Comparison of ENCODE assay signal across 8 mouse cellular contexts in the genomic region with DNA sequence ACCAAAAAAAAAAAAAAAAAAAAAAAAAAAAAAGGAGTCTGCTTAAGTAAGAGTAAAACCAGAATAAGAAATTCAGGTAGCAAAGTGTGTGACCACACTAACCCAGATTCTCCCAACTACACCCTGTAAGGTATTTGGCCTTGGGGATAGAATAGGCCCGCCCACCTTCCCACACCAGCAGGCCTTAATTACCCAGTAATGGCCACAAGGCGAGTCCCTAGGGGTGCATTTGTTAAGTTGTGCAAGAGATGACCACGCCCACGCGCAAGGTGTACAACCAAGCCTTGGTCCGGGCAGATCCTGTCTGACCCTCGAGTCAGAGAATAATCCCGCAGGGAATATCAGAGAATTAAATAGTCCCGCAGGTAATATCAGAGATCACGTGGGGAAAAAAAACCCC. TPM values are rescaled to one million over a fixed set of nuclear protein-coding genes. Genes with fewer than 3 reads are reported as not detected.
A peak's percentile ranks its signal among the peaks of the same experiment; 100 is the strongest.
DNase-seq lines count a peak whose midpoint lies in the region; ATAC-seq and TF ChIP-seq lines count a peak whose summit lies in the region.

No protein-coding gene starts in this region.

- peak; percentile 37; the same call in 1 of the 2 replicates for ATAC-seq in hindbrain, embryonic 14.5 days (ENCODE audit: low FRiP score)
- ATAC-seq in limb, embryonic 15.5 days (ENCODE audit: insufficient number of reproducible peaks, low FRiP score, low TSS enrichment, low read depth): 0 out of 2 replicates have a peak, but pooled peaks have one; percentile 10
- ATAC-seq in neural tube, embryonic 13.5 days (ENCODE audit: low read depth): peak; percentile 58

- H3K9me3 ChIP-seq in hindbrain, embryonic 14.5 days (ENCODE audit: control insufficient read depth, low read length): 0 out of 2 replicates have a peak, but pooled peaks cover 10% of the 10 kb centered on the region
- no peaks in the 10 kb centered on the region for H3K9me3 ChIP-seq in limb, embryonic 15.5 days
- H3K9me3 ChIP-seq in neural tube, embryonic 13.5 days: no peaks in the 10 kb centered on the region

- H3K4me1 ChIP-seq in hindbrain, embryonic 14.5 days (replicated peaks; ENCODE audit: control insufficient read depth, insufficient read depth, low read length): peaks cover 14% of the 10 kb centered on the region
- peaks cover 11% of the 10 kb centered on the region for H3K4me1 ChIP-seq in limb, embryonic 15.5 days
- peaks cover 19% of the 10 kb centered on the region for H3K4me1 ChIP-seq in neural tube, embryonic 13.5 days (replicated peaks)

- DNase-seq in layer of hippocampus, adult 2 months (ENCODE audit: low spot score in 2 of 2): no peak
- no peak for DNase-seq in layer of hippocampus, postnatal 36 days
- DNase-seq in embryo, embryonic 10.5 days (ENCODE audit: low spot score): peak; percentile 41
- no peak for DNase-seq in hindbrain, embryonic 14.5 days (ENCODE audit: low spot score)
- DNase-seq in thymus, postnatal 10 days (ENCODE audit: low spot score in 2 of 2): no peak
- no peak for DNase-seq in spleen, adult 18-20 months

- peak overlapping the region; percentile 74 for H3K9ac ChIP-seq in hindbrain, embryonic 14.5 days
- peak overlapping the region; percentile 39; the same call in 1 of the 2 replicates for H3K9ac ChIP-seq in limb, embryonic 15.5 days
- H3K9ac ChIP-seq in neural tube, embryonic 13.5 days: peak overlapping the region; percentile 78

- 10% methylated on average over 10 of the region's 10 CpGs for WGBS in hindbrain, embryonic 14.5 days
- WGBS in limb, embryonic 15.5 days: 10% methylated on average over 10 of the region's 10 CpGs
- WGBS in neural tube, embryonic 13.5 days: 7% methylated on average over 10 of the region's 10 CpGs

- peak overlapping the region; percentile 95 for H3K27ac ChIP-seq in layer of hippocampus, adult 2 months
- H3K27ac ChIP-seq in hindbrain, embryonic 14.5 days: peak overlapping the region; percentile 58
- H3K27ac ChIP-seq in limb, embryonic 15.5 days: no peak overlapping the region
- peak overlapping the region; percentile 82; the same call in 1 of the 2 replicates for H3K27ac ChIP-seq in neural tube, embryonic 13.5 days (replicated peaks)

- no peak for TF ChIP-seq CTCF in layer of hippocampus, adult 2 months (conservative IDR thresholded peaks at IDR 0.05)

- H3K36me3 ChIP-seq in hindbrain, embryonic 14.5 days (replicated peaks; ENCODE audit: control insufficient read depth, insufficient read depth): no peaks in the 10 kb centered on the region
- H3K36me3 ChIP-seq in limb, embryonic 15.5 days: no peaks in the 10 kb centered on the region
- H3K36me3 ChIP-seq in neural tube, embryonic 13.5 days: no peaks in the 10 kb centered on the region

- peak overlapping the region; percentile 91 for H3K4me2 ChIP-seq in hindbrain, embryonic 14.5 days (replicated peaks)
- H3K4me2 ChIP-seq in limb, embryonic 15.5 days: peak overlapping the region; percentile 97
- peak overlapping the region; percentile 91 for H3K4me2 ChIP-seq in neural tube, embryonic 13.5 days

- H3K4me3 ChIP-seq in layer of hippocampus, adult 2 months: peak overlapping the region; percentile 83
- peak overlapping the region; percentile 45 for H3K4me3 ChIP-seq in hindbrain, embryonic 14.5 days (replicated peaks; ENCODE audit: low read length)
- H3K4me3 ChIP-seq in limb, embryonic 15.5 days: peak overlapping the region; percentile 55
- peak overlapping the region; percentile 63 for H3K4me3 ChIP-seq in neural tube, embryonic 13.5 days

- H3K27me3 ChIP-seq in hindbrain, embryonic 14.5 days (ENCODE audit: control insufficient read depth, insufficient read depth, low read length): 0 out of 2 replicates have a peak, but pooled peaks cover 3% of the 10 kb centered on the region
- H3K27me3 ChIP-seq in limb, embryonic 15.5 days: peaks cover 27% of the 10 kb centered on the region
- peaks cover 16% of the 10 kb centered on the region for H3K27me3 ChIP-seq in neural tube, embryonic 13.5 days

RNA-seq across cellular contexts. Expression of a gene that starts 0.5 kb away (rescaled TPM):
- total RNA-seq in layer of hippocampus, adult 2 months (2021): 100 to 1,000 TPM; 139 to 149 TPM
- 100 to 1,000 TPM; 138 to 140 TPM for total RNA-seq in layer of hippocampus, postnatal 36 days (2021)
- polyA plus RNA-seq in hindbrain, embryonic 14.5 days (2014; fragmentation: Nextera tagmentation; extraction: Ambion mirVana): 27.8 and 34.4 TPM in 2 replicates
- 1.1 and 1.3 TPM in 2 replicates for polyA plus RNA-seq in limb, embryonic 15.5 days (2015; fragmentation: Nextera tagmentation; extraction: Ambion mirVana)
- polyA plus RNA-seq in neural tube, embryonic 13.5 days (2015; fragmentation: Nextera tagmentation; extraction: Ambion mirVana): 27.4 and 29.3 TPM in 2 replicates

Comparison
In these comparisons a context has a peak if more than half of its experiments do, and no peak if none do; other contexts are left out.
1. RNA of a gene that starts 0.5 kb away (polyA plus RNA-seq): 27.8 to 34.4 TPM in hindbrain, embryonic 14.5 days and 27.4 to 29.3 TPM in neural tube, embryonic 13.5 days; 1.1 to 1.3 TPM in limb, embryonic 15.5 days; every median in the first group is over 10 times any median in the second.
2. Peak in every context shown above with its lines, with median percentiles within 50 percentile points of each other: H3K4me3 ChIP-seq, ATAC-seq, H3K4me2 ChIP-seq and H3K9ac ChIP-seq.